Mouse (Mus musculus) CD4-positive, CD25-positive, alpha-beta regulatory T cell, adult 2 months (primary cell): ENCODE data around the gene Atp4b.
"Not testable (repeated sequence)": the region's sequence is repeated elsewhere in the genome, so short reads cannot be mapped to it uniquely, and the experiment has no call there.

ENCODE experiments used
- DNase-seq: peaks from one replicate; pipeline ENCODE4 v3.0.0-alpha.2; 2012; ENCODE audit warnings: low read depth, low spot score

The Atp4b gene

DNA sequence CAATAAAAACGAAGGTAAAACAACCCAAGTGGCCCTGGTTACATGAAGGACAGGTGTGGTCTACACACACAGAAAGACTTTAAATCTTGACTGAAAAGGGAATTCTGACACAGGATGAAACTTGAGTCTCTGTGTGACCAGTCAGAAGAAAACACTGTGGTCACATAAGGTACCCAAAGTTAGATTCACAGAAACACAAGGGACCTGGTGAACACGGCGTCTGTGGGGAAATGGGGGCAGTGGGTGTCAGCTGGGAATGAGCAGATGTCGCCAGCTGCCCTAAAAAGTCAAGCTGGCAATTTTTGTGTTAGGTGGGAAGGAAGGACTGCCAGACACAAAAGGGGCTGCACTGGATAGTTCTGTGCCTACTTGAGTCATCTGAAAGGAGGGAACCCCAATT, 13.6 kb downstream of the Atp4b start:
- no peak for DNase-seq

DNA sequence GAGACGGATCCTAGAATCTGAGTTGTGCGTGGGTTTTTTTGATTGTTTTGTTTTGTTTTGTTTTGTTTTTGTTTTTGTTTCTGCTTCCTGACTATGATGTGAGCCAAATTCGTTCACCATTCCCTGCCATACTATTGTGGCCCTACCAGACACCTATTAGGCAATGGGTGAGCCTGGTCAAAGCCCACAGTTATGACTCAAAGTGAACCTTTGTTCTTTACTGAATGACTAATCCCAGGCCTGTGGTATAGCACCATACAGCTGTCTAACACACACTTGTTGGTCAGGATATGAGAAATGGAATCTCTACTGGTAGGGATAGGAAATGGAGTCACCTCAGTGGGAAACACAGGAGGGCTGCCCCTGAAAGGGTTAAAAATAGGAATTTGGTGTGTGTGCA, 14.1 kb downstream of the Atp4b start:
- DNase-seq, result no peak

DNA sequence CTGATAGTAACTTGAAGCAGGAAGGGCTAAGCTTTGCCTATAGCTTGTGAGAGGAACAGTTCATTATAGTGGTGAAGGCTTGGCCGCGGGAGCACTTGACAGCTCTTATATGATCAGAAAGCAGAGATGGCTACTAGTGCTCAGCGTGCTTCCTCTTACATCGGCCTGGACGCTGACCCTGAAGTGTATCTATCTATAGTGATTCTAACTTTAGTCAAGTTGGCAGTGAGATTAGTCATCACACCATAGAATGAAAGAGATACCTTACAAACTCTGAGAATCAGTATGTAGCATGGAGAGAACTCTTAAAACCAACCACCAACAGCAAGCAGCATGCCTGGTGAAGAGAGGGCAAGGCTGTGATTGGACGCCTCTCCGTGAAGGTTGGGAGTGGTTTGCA, 15.0 kb downstream of the Atp4b start:
- DNase-seq, result no peak

DNA sequence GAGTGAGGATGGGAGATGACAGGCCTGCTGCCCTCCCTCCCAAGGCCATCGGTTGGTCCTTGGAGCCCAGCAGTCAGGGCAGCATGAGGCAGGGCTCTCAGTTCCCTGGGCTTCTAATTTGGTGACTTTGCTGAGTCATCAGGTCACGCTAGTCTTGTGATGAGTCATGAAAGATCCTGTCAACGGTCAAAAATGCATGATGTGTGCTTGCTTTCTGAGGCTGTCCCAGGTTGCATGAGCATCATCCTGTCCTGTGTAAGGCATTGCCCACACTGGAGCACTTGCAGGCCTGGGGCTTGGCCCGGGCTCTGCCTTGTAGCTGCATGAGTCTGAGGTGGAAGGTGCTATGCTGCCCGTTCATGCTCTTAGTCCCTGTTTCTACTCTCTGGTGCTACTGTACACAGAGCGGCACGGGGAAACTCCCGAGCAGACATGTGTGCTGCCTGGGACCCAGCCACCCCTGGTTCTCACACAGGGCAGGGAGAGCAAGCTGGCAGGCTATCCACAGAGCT, 23.4 kb downstream of the Atp4b start:
- DNase-seq, result no peak

DNA sequence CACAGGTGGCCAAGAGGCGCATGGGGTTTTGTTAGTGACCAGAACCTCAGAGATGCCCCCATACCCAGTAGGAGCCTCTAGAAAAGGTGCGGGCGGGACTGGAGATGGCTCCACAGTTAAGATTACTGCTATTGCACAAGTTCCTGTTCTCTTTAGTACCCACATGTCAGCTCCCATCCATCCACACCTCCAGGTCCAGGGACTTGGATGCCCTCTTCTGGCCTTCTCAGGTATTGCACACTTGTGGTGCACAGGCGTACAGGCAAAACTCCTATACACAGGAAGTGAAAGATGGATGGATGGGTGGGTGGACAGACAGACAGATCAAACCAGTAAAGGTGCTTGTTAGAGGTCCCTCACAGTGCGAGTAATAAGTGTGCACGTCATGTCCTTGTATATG, 34.8 kb downstream of the Atp4b start:
- DNase-seq, result peak; percentile 31

DNA sequence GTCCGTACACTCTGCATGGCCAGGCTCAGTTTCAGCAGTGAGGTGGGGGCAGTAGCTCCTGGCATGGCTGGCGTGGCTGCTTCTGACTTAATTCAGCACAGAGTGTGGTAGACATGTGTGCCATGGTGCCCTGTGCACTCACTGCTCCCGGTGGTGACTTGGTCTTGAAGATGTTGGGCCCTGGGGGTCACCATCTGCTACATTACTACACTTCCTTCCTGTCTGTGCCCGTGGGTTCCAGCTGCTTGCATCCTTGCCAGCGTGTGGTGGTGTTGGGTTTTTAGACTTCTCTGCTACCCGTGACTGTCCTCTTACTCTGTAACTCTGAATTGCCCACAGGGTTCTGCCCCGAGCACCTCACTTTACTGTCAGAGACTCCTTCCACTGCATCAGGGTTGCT, 36.4 kb downstream of the Atp4b start:
- no peak for DNase-seq

DNA sequence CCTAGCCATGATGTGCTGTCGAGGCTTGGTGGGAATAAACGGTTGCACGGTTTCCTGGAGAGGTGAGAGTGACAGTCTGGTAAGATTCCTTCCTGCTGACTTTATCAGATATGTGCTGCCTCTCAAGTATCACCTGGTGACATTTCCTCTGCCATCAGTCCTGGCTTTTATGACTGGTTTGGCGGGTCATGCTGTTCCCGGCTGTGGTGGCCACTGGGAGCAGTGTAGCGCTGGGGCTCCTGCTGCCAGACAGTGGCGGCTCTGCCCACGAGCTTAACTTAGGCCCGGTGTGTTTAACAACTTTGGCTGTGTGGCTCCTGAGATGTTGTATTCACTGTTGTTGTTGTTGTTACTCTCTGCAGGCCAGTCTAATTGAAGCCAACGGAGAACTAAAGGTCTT, 39.9 kb downstream of the Atp4b start:
- no peak for DNase-seq

DNA sequence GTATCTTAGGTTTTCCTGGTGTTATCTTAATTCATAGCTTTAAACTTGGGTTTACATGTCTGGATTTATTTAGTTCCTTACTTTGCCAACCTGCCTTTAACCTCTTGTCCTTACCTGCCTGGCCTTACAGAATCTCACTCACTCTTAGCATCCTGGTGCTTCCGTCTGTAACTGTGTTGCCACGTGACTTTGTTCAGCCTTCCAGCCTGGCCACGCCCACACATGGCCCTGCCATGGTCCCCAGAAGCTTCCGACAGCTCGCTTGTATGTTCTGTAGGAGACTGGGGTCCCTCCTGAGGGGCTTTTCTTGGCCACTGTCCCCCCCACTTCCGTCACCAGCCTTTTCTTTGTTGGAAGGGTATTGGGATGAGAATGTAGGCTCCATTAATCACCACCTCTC, 40.4 kb downstream of the Atp4b start:
- DNase-seq, result no peak

DNA sequence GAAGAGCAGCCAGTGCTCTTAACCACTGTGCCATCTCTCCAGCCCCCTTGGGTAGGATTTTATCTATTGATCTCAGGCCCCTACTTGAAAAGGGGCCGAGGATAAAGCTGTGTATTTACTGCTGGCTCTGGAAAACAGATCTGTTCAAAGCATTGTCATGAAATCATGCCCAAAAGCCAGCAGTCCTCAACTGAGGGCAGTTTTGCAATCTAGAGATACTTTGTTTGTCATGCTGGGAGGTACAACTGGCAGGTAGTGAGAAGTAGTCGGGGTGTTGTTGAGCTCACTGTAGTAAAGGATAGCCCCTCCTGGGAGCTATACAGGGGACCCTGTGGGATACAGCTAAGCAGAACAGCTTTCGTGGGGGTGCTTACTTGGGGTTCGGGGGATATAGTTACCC, 42.7 kb downstream of the Atp4b start:
- DNase-seq, result no peak

DNA sequence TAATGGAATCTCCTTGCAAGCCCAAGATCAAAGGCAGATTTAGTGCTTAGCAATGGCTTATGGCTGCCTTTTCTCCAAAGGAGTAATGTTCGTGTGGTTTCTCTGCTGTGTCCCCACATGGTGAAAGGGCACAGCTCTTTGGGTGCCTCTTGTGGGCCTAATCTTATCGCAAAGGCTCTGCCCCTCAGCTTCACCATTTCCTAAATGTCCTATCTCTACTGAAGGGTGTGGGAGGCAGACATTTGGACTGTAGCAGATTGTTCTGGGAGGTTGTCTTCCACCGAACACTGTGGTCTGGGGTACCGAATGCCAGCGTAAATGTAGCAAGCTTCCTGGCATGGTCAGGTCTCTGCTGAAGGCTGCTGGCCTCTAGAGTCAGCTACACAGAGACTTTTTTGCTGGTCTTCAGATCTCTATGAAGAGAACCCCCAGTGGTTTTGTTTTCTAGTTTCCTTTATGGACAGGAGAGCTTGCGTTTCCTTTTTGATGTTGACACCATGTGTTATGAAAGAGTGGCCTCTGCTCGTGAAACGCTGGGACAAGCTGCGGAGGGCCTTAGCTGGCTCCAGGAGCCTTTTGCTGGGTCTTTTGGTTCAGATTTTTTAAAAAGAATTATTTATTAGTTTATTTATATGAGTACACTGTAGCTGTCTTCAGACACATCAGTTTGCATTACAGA, 43.3 kb downstream of the Atp4b start:
- DNase-seq, result no peak

DNA sequence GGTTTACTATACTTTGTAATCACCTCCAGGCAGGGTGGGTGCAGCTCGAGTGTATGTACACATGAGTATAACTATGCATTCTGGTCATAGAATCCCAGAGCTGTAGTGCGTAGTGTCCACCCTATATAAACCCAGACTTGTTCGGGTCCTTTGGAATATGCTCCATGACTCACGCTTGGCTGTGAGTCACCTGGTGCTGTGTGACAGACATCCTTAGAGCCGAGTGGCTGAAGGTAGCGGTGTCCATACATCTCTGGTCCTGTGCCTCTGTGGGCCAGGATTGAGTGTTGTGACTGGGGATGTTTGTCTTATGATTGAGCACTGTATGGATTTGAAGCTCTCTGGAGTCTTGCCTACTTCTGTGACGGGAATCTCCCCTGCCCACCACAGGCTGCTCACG, 44.0 kb downstream of the Atp4b start:
- DNase-seq, result no peak

DNA sequence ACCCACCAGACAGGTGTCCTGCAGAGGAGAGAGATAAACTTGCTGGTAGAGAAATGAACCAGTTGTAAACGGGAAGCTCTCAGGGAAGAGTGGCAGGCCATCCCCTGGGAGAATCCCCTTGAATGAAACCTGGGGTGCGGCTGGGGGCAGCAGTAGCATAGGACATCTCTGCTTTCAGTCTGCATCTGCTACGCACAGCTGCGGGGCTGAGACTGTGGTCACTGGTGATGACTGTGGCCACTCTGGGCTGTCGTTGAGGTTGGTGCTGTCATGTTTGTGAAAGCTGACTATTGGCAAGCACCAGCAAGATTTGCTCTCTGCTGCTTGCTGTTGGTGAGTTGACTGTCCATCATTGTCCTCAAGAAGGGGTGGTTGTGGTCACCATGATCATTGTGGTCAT, 45.0 kb downstream of the Atp4b start:
- DNase-seq, result no peak

DNA sequence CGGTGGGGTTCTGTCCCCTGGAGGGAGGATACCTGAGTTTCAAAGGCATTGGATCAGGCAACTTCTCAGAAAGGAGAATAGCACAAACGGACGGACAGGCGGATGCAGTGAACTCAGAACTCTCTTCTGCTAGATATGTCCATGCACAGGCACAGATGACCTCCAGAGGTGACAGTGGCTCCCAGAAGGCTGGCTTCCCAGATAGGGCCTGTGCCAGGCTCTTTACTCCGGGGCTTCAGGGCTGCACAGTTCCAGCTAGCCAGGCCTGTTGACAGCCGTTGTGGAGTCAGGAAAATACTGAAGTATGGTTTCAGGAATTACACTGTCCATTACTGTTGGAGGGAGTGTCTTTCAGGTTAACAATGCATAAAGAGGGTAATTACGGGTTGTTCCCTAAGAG, 46.6 kb downstream of the Atp4b start:
- DNase-seq, result no peak

DNA sequence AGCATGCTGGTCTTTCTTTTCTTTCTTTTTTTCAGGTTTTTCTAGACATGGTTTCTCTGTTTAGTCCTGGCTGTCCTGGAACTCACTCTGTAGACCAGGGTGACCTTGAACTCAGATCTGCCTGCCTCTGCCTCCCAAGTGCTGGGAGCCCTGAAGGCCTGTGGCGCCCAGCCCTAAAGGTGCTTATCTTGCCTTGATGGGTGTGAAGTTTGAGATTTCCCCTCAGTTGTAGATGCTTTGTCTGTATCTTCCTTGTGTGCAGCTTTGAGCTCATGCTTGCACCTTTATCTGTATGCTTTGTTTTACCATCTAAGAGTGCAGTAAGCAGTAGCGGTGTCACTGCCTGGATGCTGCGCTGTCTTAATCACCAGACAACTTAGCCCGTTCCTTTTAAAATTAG, 53.5 kb downstream of the Atp4b start:
- DNase-seq, result no peak

DNA sequence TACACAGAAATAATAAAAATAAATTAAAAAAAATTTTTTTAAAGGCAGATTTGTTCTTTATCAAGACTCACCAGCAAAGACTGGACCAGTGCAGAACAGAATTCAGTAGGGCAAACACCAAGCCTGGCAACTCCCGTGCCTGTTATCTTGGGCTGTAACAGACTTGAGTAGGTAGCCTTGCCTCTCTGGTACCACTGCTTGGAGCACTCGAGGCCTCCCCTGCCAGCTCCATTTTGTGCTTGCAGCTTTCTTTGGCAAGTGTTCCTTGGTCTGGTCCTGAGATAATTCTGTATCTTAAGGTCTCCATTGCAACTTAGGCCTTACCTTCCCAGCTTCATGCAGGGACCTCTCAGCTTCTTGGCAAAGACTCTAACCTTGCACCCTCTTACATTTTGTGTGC, 54.3 kb downstream of the Atp4b start:
- DNase-seq, result no peak

DNA sequence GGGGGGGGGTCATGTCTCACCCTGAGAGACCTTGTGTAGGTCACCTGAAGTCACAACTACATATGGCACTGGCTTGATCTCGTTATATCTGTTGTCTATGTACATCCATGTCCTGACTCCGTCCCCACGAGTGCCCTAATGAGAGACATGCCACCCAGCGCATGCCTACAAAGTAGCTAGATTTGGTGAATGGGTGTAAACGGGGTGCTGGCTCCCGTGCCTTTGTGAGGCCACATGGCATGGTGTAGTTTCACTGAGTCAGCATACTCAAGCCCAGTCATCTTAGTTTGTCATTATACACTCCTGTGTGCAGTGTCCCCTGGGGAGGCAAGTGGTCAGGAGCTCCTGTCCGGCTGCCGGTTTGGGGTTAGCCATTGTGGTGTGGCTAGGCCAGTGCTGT, 56.0 kb downstream of the Atp4b start:
- no peak for DNase-seq

DNA sequence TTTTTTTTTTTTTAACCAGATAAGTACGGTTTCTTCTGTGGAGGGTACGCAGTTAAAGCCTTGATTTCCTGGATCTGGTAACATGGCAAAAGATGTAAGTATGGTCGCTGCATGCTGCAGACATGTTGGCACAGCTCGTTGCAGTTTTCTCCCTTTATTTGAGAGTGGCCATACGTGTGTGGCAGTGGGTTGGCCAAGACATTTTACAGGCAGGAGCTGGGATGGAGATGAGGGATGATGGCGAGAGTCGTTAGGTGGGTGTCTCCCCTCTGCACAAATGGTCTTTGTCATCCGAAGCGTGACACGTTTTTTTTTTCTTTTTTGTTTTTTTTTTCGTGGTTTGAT, 57.0 kb downstream of the Atp4b start:
- no peak for DNase-seq

DNA sequence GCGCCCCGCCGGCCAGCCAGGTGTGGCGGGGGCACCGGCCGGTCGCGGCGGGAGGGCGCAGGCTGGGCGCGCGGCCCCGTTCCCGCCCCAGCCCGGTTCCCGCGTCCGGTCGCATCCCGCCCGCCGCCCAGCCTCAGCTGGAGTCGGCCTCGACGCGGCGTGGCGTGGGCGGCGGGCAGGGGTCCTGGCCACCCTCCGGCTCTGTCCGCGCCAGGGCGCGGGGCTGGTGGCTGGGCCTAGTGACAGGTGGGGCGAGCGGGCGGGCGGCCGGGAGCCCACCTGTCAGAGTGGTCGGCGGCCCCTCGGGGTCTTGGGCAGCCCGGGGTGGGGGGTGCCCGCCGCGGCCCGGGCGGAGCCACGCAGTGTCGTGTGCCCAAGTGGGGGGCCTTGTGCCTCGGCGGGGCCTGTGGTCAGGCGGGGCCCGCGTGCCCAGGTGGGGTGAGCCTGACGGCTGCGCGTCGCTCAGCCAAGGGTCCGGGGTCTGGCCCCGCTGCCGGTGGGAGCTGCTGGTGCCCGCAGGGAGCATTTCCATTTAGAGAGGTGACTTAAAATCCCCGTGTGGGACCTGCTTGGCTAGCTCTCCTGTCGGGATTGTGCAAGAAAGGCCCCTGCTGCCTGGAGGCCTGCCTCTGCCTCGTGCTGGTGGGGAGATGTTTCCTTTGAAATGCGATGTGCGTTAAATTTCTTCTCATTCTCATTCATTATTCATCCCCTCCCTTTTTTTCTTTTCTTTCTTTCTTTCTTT, 57.6 kb downstream of the Atp4b start:
- DNase-seq, result peak; percentile 42

DNA sequence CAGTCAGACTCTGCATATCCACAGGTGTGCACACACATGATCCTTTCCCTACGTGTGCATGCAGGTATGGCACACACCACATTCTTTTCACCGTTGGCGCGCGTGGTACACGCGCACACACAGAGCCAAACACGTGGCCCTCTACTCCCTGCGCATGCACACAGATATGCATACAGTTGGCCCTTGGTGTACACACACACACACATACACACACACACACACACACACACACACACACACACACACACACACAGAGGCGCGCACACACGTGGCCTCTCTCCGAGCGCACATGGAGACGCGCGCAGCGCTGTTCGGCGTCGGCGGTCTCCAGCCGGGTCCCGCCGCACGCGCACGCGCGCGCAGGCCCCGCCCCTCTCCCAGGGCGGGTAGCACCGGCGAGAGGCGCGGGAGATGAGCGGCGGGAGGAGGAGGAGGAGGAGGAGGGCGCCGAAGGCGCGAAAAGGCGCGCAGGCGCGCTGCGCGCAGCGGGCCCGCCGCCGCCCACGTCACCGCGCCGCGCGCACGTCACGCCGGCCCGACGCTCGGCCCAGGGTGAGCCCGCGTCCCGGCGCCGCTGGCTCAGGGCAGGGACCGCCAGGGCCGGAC, 58.3 kb downstream of the Atp4b start, which contains the start of gene Tfdp1:
TSS of gene Tfdp1 (plus strand) at position 497 of the 606 bp plus-strand sequence.
- peak; percentile 89 for DNase-seq

DNA sequence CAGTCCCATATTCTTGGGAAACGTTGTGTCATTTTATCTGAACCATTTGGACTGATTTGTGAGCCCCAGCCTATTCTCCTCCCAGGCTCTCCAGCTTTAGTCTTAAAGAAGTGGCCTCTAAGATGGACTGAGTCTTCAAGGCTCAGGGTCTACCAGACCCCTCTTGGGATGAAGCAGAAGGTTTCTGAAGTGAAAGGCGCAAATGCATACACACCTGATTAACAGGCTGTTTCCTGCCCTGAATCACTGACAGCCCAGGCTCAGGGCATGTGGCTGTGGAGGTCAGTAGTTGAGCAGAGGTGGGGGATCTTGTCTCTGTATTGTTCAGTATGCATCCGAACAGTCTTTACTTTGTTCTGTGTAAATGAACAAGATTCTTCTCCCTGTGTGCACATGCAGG, 58.9 kb downstream of the Atp4b start:
- DNase-seq, result no peak

DNA sequence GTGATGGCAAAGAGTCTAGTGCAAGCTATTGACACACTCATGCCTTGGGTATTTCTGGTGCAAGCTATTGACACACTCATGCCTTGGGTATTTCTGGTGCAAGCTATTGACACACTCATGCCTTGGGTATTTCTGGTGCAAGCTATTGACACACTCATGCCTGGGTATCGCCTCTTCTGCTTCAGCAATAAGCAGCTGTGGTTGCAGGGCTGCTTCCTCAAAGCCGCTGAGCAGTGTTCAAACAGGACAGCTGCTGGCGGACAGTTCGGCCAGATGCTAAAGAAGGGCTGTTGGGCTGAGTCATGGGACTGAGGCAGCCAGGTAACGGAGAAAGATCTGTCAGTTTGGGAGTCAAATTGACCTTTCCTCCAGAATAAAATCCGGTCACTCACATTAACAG, 59.4 kb downstream of the Atp4b start:
- DNase-seq, result not testable (repeated sequence)
